Mouse (Mus musculus): ENCODE data around the gene Ostf1. TPM values are rescaled to one million over a fixed set of nuclear protein-coding genes. Genes with fewer than 3 reads are reported as not detected.

Gene Ostf1
- total RNA-seq (2023) = 100 to 1,000 TPM; 273 to 277 TPM

DNA sequence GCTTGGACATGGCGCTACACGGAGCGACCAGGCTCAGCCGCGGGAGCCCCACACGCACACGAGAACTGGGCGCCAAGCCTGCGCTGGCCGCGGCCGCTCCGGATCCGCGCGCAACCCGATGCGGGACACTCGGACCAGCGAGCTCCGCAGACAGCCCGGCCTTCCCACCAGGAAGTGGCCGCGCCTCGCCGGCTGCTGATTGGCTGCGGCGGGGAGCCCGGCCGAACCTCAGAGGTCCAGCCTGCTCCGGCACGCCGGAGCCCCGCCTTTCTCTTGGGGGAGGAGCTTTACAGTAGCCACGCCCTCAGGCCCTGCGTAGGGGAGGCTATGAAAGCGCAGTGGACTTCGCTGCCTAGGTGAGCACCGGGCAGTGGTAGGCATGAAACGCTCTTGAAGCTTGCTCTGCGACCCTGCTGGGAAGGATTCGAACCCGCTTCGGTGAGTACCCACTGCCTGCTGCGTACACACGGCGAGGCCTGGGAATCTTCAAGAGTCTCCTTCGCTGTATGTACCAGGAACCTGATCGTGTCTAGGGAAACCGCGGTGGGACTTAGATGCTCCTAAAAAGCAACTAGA lies at the start of gene Ostf1, which contains the start of gene Nmrk1:
Ostf1 (minus strand) TSS at position 180 of the 576 bp plus-strand sequence.
Nmrk1 (plus strand) TSS at position 307 of the 576 bp plus-strand sequence.

GRCm38 (mm10) chr19:18670608-18671007 lies 39.0 kb upstream of the Ostf1 start, which contains the start of gene Carnmt1:
TSS of gene Carnmt1 (plus strand) at chr19:18670764.

Other genes with a start within 250 kb of the Ostf1 start
- gene Nmrk1, start 127 bp upstream of the Ostf1 start, total RNA-seq (2023) = 10 to 100 TPM in 1 of 2 experiments, 1 to 10 TPM in 1; 8.0 to 12.7 TPM
- 10 to 100 TPM in 1 of 2 experiments, 1 to 10 TPM in 1; 6.1 to 10.1 TPM for gene Carnmt1, start 38.9 kb upstream of the Ostf1 start, total RNA-seq (2023)
- 1 to 10 TPM; 5.0 to 7.0 TPM for gene D030056L22Rik, start 81.4 kb upstream of the Ostf1 start, total RNA-seq (2023)
- not detected for gene Trpm6, start 118.2 kb upstream of the Ostf1 start, total RNA-seq (2023)

Measured in monocyte, adult 59 days (primary cell).